Mouse (Mus musculus) CH12.LX (cell line): ENCODE results near the gene Ctbp2. TPM values are rescaled to one million over a fixed set of nuclear protein-coding genes. Genes with fewer than 3 reads are reported as not detected.

Experiments used
- DNase-seq: peaks from one replicate; pipeline ENCODE4 v3.0.0-alpha.2; 2013; ENCODE audit errors: extremely low read depth
- H3K27ac ChIP-seq: 2 replicates; pipeline ENCODE4 v1.5.1; 2012; ENCODE audit warnings: low read depth, mild to moderate bottlenecking, control low read depth, moderate library complexity; ENCODE audit not compliant: insufficient read depth
- H3K27me3 ChIP-seq: replicated peaks from 2 replicates; pipeline ENCODE3; 2012; ENCODE audit warnings: inconsistent platforms
- H3K36me3 ChIP-seq, 2 experiments: replicated peaks in 1 of 2; 2 replicates each; pipeline versions ENCODE3 to v1.6.1; 2012; ENCODE audit warnings: inconsistent platforms in 1 of 2, low read length in 1 of 2, mild to moderate bottlenecking in 1 of 2, mixed read lengths in 1 of 2, moderate library complexity in 1 of 2; ENCODE audit not compliant: control insufficient read depth in 1 of 2, insufficient read depth in 1 of 2
- H3K4me1 ChIP-seq, 2 experiments: 2 replicates each; pipeline ENCODE4 v1.6.1; 2012; ENCODE audit warnings: inconsistent platforms in 1 of 2, moderate library complexity in 1 of 2; ENCODE audit not compliant: insufficient read depth in 2 of 2, control insufficient read depth in 1 of 2
- H3K4me2 ChIP-seq: 2 replicates; pipeline ENCODE4 v1.6.1; 2012; ENCODE audit warnings: low read depth, mild to moderate bottlenecking, control low read depth; ENCODE audit not compliant: poor library complexity, insufficient read depth, severe bottlenecking
- H3K4me3 ChIP-seq, 3 experiments: fragments of 150-350 bp in 1 of 3; sonication (generic) in 1 of 3; replicated peaks in 1 of 3; 2 replicates each; pipeline versions ENCODE3 to v1.5.1; 2011 to 2012; ENCODE audit warnings: low read depth in 2 of 3, low read length in 2 of 3, mild to moderate bottlenecking in 2 of 3, moderate library complexity in 2 of 3, control low read depth in 1 of 3, improper control_type of control experiment in 1 of 3, inconsistent platforms in 1 of 3, mixed read lengths in 1 of 3; ENCODE audit not compliant: poor library complexity in 1 of 3
- H3K79me2 ChIP-seq: replicated peaks from 2 replicates; pipeline ENCODE4 v1.6.1; 2012; ENCODE audit warnings: mild to moderate bottlenecking, moderate library complexity; ENCODE audit not compliant: control insufficient read depth, poor library complexity, insufficient read depth, severe bottlenecking; ENCODE audit errors: extremely low read depth
- H3K9ac ChIP-seq: 2 replicates; pipeline ENCODE4 v1.6.1; 2012; ENCODE audit warnings: low read depth, mild to moderate bottlenecking, control low read depth, moderate library complexity; ENCODE audit not compliant: insufficient read depth
- H3K9me3 ChIP-seq: replicated peaks from 2 replicates; pipeline ENCODE3; 2012; ENCODE audit warnings: low read length, inconsistent platforms, mixed read lengths
- BHLHE40 ChIP-seq: IDR thresholded peaks from 2 replicates; pipeline ENCODE4 v1.6.1; 2011; ENCODE audit warnings: mild to moderate bottlenecking, low read depth, low read length, improper control_type of control experiment
- ELF1 ChIP-seq: IDR thresholded peaks from 2 replicates; pipeline ENCODE4 v1.6.1; 2014; ENCODE audit warnings: low read depth, mild to moderate bottlenecking, inconsistent platforms, low read length, improper control_type of control experiment
- EP300 ChIP-seq: IDR thresholded peaks from 2 replicates; pipeline ENCODE4 v1.6.1; 2011; ENCODE audit warnings: low read length, improper control_type of control experiment
- GABPA ChIP-seq: IDR thresholded peaks from 2 replicates; pipeline ENCODE4 v1.6.1; 2012; ENCODE audit warnings: low read depth, low read length, improper control_type of control experiment, inconsistent platforms; ENCODE audit not compliant: insufficient replicate concordance
- HCFC1 ChIP-seq: IDR thresholded peaks from 2 replicates; pipeline ENCODE4 v1.6.1; 2012; ENCODE audit warnings: low read depth, mild to moderate bottlenecking, inconsistent platforms, low read length, improper control_type of control experiment
- IRF4 ChIP-seq: IDR thresholded peaks from 2 replicates; pipeline ENCODE4 v1.6.1; 2014; ENCODE audit warnings: low read depth, mild to moderate bottlenecking, inconsistent platforms, low read length, improper control_type of control experiment
- JUN ChIP-seq: IDR thresholded peaks from 2 replicates; pipeline ENCODE4 v1.6.1; 2011; ENCODE audit warnings: low read depth, mild to moderate bottlenecking, low read length, improper control_type of control experiment, moderate library complexity; ENCODE audit not compliant: insufficient read depth
- JUND ChIP-seq: conservative IDR thresholded peaks from 2 replicates; pipeline ENCODE4 v1.6.1; 2011; ENCODE audit warnings: low read depth, low read length, improper control_type of control experiment
- KAT2A ChIP-seq: IDR thresholded peaks from 2 replicates; pipeline ENCODE4 v1.6.1; 2012; ENCODE audit warnings: low read length, improper control_type of control experiment, inconsistent platforms; ENCODE audit not compliant: insufficient replicate concordance
- MAX ChIP-seq: IDR thresholded peaks from 2 replicates; pipeline ENCODE4 v1.6.1; 2011; ENCODE audit warnings: low read length, improper control_type of control experiment
- MXI1 ChIP-seq: IDR thresholded peaks from 2 replicates; pipeline ENCODE4 v1.6.1; 2011; ENCODE audit warnings: mild to moderate bottlenecking, low read depth, low read length, improper control_type of control experiment
- MYC ChIP-seq: IDR thresholded peaks from 2 replicates; pipeline ENCODE4 v1.6.1; 2011; ENCODE audit warnings: low read depth, mild to moderate bottlenecking, improper control_type of control experiment, low read length
- NRF1 ChIP-seq: IDR thresholded peaks from 2 replicates; pipeline ENCODE4 v1.6.1; 2014; ENCODE audit warnings: low read depth, mild to moderate bottlenecking, inconsistent platforms, low read length, improper control_type of control experiment, moderate library complexity
- PAX5 ChIP-seq: IDR thresholded peaks from 2 replicates; pipeline ENCODE4 v1.6.1; 2012; ENCODE audit warnings: low read length, inconsistent platforms, mixed read lengths
- RAD21 ChIP-seq: IDR thresholded peaks from 2 replicates; pipeline ENCODE4 v1.6.1; 2011; ENCODE audit warnings: low read depth, mild to moderate bottlenecking, low read length, improper control_type of control experiment, moderate library complexity
- TBP ChIP-seq: conservative IDR thresholded peaks from 2 replicates; pipeline ENCODE4 v1.6.1; 2011; ENCODE audit warnings: low read depth, low read length, improper control_type of control experiment
- UBTF ChIP-seq: IDR thresholded peaks from 2 replicates; pipeline ENCODE4 v1.6.1; 2012; ENCODE audit warnings: low read depth, mild to moderate bottlenecking, inconsistent platforms, low read length, improper control_type of control experiment, moderate library complexity
- USF1 ChIP-seq: IDR thresholded peaks from 2 replicates; pipeline ENCODE4 v1.6.1; 2014; ENCODE audit warnings: low read depth, mild to moderate bottlenecking, inconsistent platforms, low read length, improper control_type of control experiment
- USF2 ChIP-seq: conservative IDR thresholded peaks from 2 replicates; pipeline ENCODE4 v1.6.1; 2011; ENCODE audit warnings: low read depth, low read length, improper control_type of control experiment
- ZC3H11A ChIP-seq: IDR thresholded peaks from 2 replicates; pipeline ENCODE4 v1.6.1; 2012; ENCODE audit warnings: low read depth, mild to moderate bottlenecking, inconsistent platforms, low read length, improper control_type of control experiment
- ZKSCAN1 ChIP-seq: IDR thresholded peaks from 2 replicates; pipeline ENCODE4 v1.6.1; 2012; ENCODE audit warnings: low read depth, inconsistent platforms, low read length, improper control_type of control experiment, borderline replicate concordance
- dilution Hi-C: fragments of 300-500 bp; cut with MboI; formaldehyde crosslinking; loops from 2 replicates; pipeline ENCODE4 v1.14.3; 2020; ENCODE audit warnings: low sequenced_read_pairs; ENCODE audit not compliant: extremely low pct_unique_long_range_greater_than_20kb, extremely low pct_ligation_motif_present
- in situ Hi-C: fragments of 300-500 bp; cut with MboI; formaldehyde crosslinking; loops from 3 replicates; pipeline ENCODE4 v1.14.3; 2019; ENCODE audit warnings: low sequenced_read_pairs, low pct_ligation_motif_present, low pct_unique_long_range_greater_than_20kb, mixed read lengths
- polyA plus RNA-seq: library from polyadenylated mRNA; unstranded; fragments of >175 nt; gene quantifications from 2 replicates; pipeline ENCODE4 v1.2.1, GENCODE M21; 2012; ENCODE audit warnings: low read depth; ENCODE audit not compliant: insufficient read length
- total RNA-seq, 2 experiments: library from RNA; depleted of rRNA; stranded (reverse); fragments of 300-350 nt in 1 of 2; fragments of >200 nt in 1 of 2; gene quantifications; 2 replicates each; pipeline ENCODE4 v1.2.3; 2012 to 2014

The Ctbp2 gene
- total and polyA plus RNA-seq, 3 experiments, result 0.59 to 1.1 (median 0.68) TPM

- H3K79me2 ChIP-seq, result no peaks in the 10 kb centered on the region
- dilution Hi-C loops (no loop called here), in situ Hi-C loops (no loop called here)
- peaks cover 92% of the 10 kb centered on the region for H3K27me3 ChIP-seq
- H3K27ac ChIP-seq, result no peak overlapping the region
- H3K4me3 ChIP-seq, result no peak overlapping the region
- no peak overlapping the region for H3K4me2 ChIP-seq
- H3K9me3 ChIP-seq, result no peaks in the 10 kb centered on the region
- DNase-seq, result no peak
- no peaks in the 10 kb centered on the region for H3K4me1 ChIP-seq
- no peaks in the 10 kb centered on the region for H3K36me3 ChIP-seq
- TF ChIP-seq USF1 (no peak), ZKSCAN1 (no peak), NRF1 (no peak), ELF1 (no peak), JUN (no peak), GABPA (no peak), KAT2A (no peak), ZC3H11A (no peak), HCFC1 (no peak), MYC (no peak), JUND (no peak), EP300 (no peak), TBP (no peak), MAX (no peak), MXI1 (no peak), UBTF (no peak), IRF4 (no peak)
- H3K9ac ChIP-seq, result no peak overlapping the region
These were observed 23.1 kb downstream of the Ctbp2 start for GRCm38 (mm10) chr7:133101070-133101469.

- TF ChIP-seq ZC3H11A (no peak), USF1 (no peak), JUN (no peak), USF2 (no peak), BHLHE40 (no peak), RAD21 (no peak), NRF1 (no peak), PAX5 (no peak)
- no peak overlapping the region for H3K4me2 ChIP-seq
- H3K79me2 ChIP-seq, result no peaks in the 10 kb centered on the region
- H3K36me3 ChIP-seq, result no peaks in the 10 kb centered on the region
- no peaks in the 10 kb centered on the region for H3K9me3 ChIP-seq
- in situ Hi-C loops, result no loop called here
- H3K27ac ChIP-seq, result no peak overlapping the region
- H3K27me3 ChIP-seq, result peaks cover 91% of the 10 kb centered on the region
- no peaks in the 10 kb centered on the region for H3K4me1 ChIP-seq
- H3K9ac ChIP-seq, result no peak overlapping the region
- H3K4me3 ChIP-seq, result no peak overlapping the region
- no peak for DNase-seq
- dilution Hi-C loops, result no loop called here
These were observed 24.0 kb downstream of the Ctbp2 start for GRCm38 (mm10) chr7:133100178-133100577.
